Mouse (Mus musculus) heart, embryonic 14.5 days (tissue): ENCODE results near the gene Klf11. TPM values are rescaled to one million over a fixed set of nuclear protein-coding genes. Genes with fewer than 3 reads are reported as not detected.

Experiments
- ATAC-seq: fragments of 200-750 bp; cut with Nextera tagmentation; 2 replicates; pipeline ENCODE4 v1.8.0; 2017; ENCODE audit warnings: low read depth, moderate TSS enrichment; ENCODE audit not compliant: insufficient number of reproducible peaks, insufficient read depth, low FRiP score
- H3K27ac ChIP-seq, 2 experiments: fragments of 200-500 bp in 1 of 2; fragments of 300-500 bp in 1 of 2; sonication (generic) in 1 of 2; replicated peaks in 1 of 2; 2 replicates each; pipeline ENCODE4 v1.5.1; 2012 to 2014; ENCODE audit warnings: low read depth in 2 of 2, low read length in 2 of 2, control low read depth in 1 of 2, mild to moderate bottlenecking in 1 of 2, mixed read lengths in 1 of 2; ENCODE audit not compliant: control insufficient read depth in 1 of 2, insufficient read depth in 1 of 2
- H3K27me3 ChIP-seq: fragments of 300-500 bp; sonication (generic); 2 replicates; pipeline ENCODE4 v1.6.1; 2014; ENCODE audit warnings: mild to moderate bottlenecking, low read length, control low read depth; ENCODE audit not compliant: control insufficient read depth, insufficient read depth
- H3K36me3 ChIP-seq: fragments of 300-500 bp; sonication (generic); 2 replicates; pipeline ENCODE4 v1.6.1; 2014; ENCODE audit warnings: mild to moderate bottlenecking, control low read depth, low read length, mixed read lengths; ENCODE audit not compliant: control insufficient read depth, insufficient read depth
- H3K4me1 ChIP-seq, 2 experiments: fragments of 200-500 bp in 1 of 2; fragments of 300-500 bp in 1 of 2; sonication (generic) in 1 of 2; 2 replicates each; pipeline ENCODE4 v1.6.1; 2012 to 2014; ENCODE audit warnings: low read length in 2 of 2, control low read depth in 1 of 2, mixed read lengths in 1 of 2; ENCODE audit not compliant: control insufficient read depth in 2 of 2, insufficient read depth in 2 of 2
- H3K4me2 ChIP-seq: fragments of 300-500 bp; sonication (generic); 2 replicates; pipeline ENCODE4 v1.6.1; 2014; ENCODE audit warnings: mild to moderate bottlenecking, low read length
- H3K4me3 ChIP-seq, 2 experiments: fragments of 200-500 bp in 1 of 2; fragments of 300-500 bp in 1 of 2; sonication (generic) in 1 of 2; 2 replicates each; pipeline ENCODE4 v1.5.1; 2012 to 2014; ENCODE audit warnings: low read length in 2 of 2, mild to moderate bottlenecking in 2 of 2, control low read depth in 1 of 2, low read depth in 1 of 2, moderate library complexity in 1 of 2; ENCODE audit not compliant: control insufficient read depth in 1 of 2, insufficient read depth in 1 of 2
- H3K9ac ChIP-seq: fragments of 300-500 bp; sonication (generic); 2 replicates; pipeline ENCODE4 v1.6.1; 2014; ENCODE audit warnings: mild to moderate bottlenecking, low read length
- H3K9me3 ChIP-seq: fragments of 300-500 bp; sonication (generic); 2 replicates; pipeline ENCODE4 v1.6.1; 2016; ENCODE audit warnings: low read length, control low read depth; ENCODE audit not compliant: control insufficient read depth
- WGBS: fragments of 180-500 bp; shearing (Covaris S2); extraction: QIAGEN DNeasy Blood & Tissue Kit; methylation state at CpG from one replicate; pipeline ENCODE4 v1.1.7; 2014; 5-methylcytosine and 5-hydroxymethylcytosine counted together
- polyA plus RNA-seq: library from polyadenylated mRNA; unstranded; fragments of >200 nt; fragmentation: Nextera tagmentation; extraction: Ambion mirVana; gene quantifications from 2 replicates; pipeline ENCODE4 v1.2.1, GENCODE M21; 2014

The Klf11 gene
- polyA plus RNA-seq, 1 experiment from 2014 or later: 22.3 TPM

- Histone ChIP-seq H3K4me2 (peak overlapping the region; percentile 83), H3K27me3 (no peaks in the 10 kb centered on the region), H3K9ac (peak overlapping the region; percentile 80), H3K36me3 (peaks cover 42% of the 10 kb centered on the region), H3K9me3 (no peaks in the 10 kb centered on the region), H3K27ac (peak overlapping the region in 1 of 2 experiments; percentile 70; a peak in 2 of 4 replicates), H3K4me1 (peaks cover 11 to 49% of the 10 kb centered on the region in 2 experiments), H3K4me3 (peak overlapping the region in 1 of 2 experiments; percentile 78; a peak in 2 of 4 replicates)
- ATAC-seq: no peak
- WGBS: 37% methylated on average over 5 of the region's 5 CpGs
Observed at GRCm38 (mm10) chr12:24709831-24710508, 58.9 kb downstream of the Klf11 start.

- Histone ChIP-seq H3K36me3 (peaks cover 42% of the 10 kb centered on the region), H3K4me2 (peak overlapping the region; percentile 83), H3K27me3 (no peaks in the 10 kb centered on the region), H3K9me3 (no peaks in the 10 kb centered on the region), H3K27ac (peak overlapping the region in 1 of 2 experiments; percentile 20; a peak in 2 of 4 replicates), H3K9ac (no peak overlapping the region; the same call in 1 of the 2 replicates), H3K4me3 (0 out of 4 replicates have a peak overlapping the region, but pooled peaks of 1 of the 2 experiments have one; percentile 78), H3K4me1 (peaks cover 11 to 49% of the 10 kb centered on the region in 2 experiments)
- 74% methylated on average over 5 of the region's 5 CpGs for WGBS
- no peak for ATAC-seq
Observed at GRCm38 (mm10) chr12:24710672-24711071, 59.6 kb downstream of the Klf11 start.

Other genes starting within 250 kb of the Klf11 start
- gene Taf1b, start 152.9 kb upstream of the Klf11 start, polyA plus RNA-seq: 23.2 and 25.0 TPM in 2 replicates
- 2.2 and 2.4 TPM in 2 replicates for gene Grhl1, start 79.0 kb upstream of the Klf11 start, polyA plus RNA-seq
- 0.91 and 1.2 TPM in 2 replicates for gene Cys1, start 30.5 kb downstream of the Klf11 start, polyA plus RNA-seq
- gene Rrm2, start 57.0 kb downstream of the Klf11 start, polyA plus RNA-seq: 189 and 209 TPM in 2 replicates
- gene Mboat2, start 179.6 kb downstream of the Klf11 start, polyA plus RNA-seq: 33.7 and 34.4 TPM in 2 replicates